Mouse (Mus musculus): ENCODE results near the gene Olfr547. TPM values are rescaled to one million over a fixed set of nuclear protein-coding genes. Genes with fewer than 3 reads are reported as not detected.

Olfr547 gene
- polyA plus RNA-seq, 1 experiment = not detected

- TF ChIP-seq POLR2A (IDR thresholded peaks at IDR 0.05; ENCODE audit: borderline replicate concordance, control insufficient read depth, low read depth, low read length) (no peak), CTCF (IDR thresholded peaks at IDR 0.05; ENCODE audit: control insufficient read depth, insufficient read depth, low read length) (no peak)
- Histone ChIP-seq H3K4me3 (replicated peaks; ENCODE audit: control insufficient read depth, low read depth, low read length) (no peak overlapping the region), H3K4me1 (ENCODE audit: control insufficient read depth, insufficient read depth, low read length) (no peaks in the 10 kb centered on the region), H3K27ac (ENCODE audit: control insufficient read depth, insufficient read depth, low read depth, low read length, poor library complexity) (no peak overlapping the region)
- 83% methylated on average over 6 of the region's 6 CpGs for WGBS
Observed at GRCm38 (mm10) chr7:102508666-102509065, 25.9 kb upstream of the Olfr547 start.

- no peak overlapping the region for H3K27ac ChIP-seq (ENCODE audit: control insufficient read depth, insufficient read depth, low read depth, low read length, poor library complexity)
- WGBS = 85% methylated on average over 7 of the region's 7 CpGs
- no peak overlapping the region for H3K4me3 ChIP-seq (replicated peaks; ENCODE audit: control insufficient read depth, low read depth, low read length)
- no peaks in the 10 kb centered on the region; the same call in 1 of the 2 replicates for H3K4me1 ChIP-seq (ENCODE audit: control insufficient read depth, insufficient read depth, low read length)
- TF ChIP-seq POLR2A (IDR thresholded peaks at IDR 0.05; ENCODE audit: borderline replicate concordance, control insufficient read depth, low read depth, low read length) = no peak
- TF ChIP-seq CTCF (IDR thresholded peaks at IDR 0.05; ENCODE audit: control insufficient read depth, insufficient read depth, low read length) = no peak
Observed at GRCm38 (mm10) chr7:102509726-102510125, 24.8 kb upstream of the Olfr547 start.

GRCm38 (mm10) chr7:102511927-102512326 is 22.6 kb upstream of the Olfr547 start:
- TF ChIP-seq CTCF (IDR thresholded peaks at IDR 0.05; ENCODE audit: control insufficient read depth, insufficient read depth, low read length) (no peak), POLR2A (IDR thresholded peaks at IDR 0.05; ENCODE audit: borderline replicate concordance, control insufficient read depth, low read depth, low read length) (no peak)
- H3K27ac ChIP-seq (ENCODE audit: control insufficient read depth, insufficient read depth, low read depth, low read length, poor library complexity) = no peak overlapping the region
- no peak overlapping the region for H3K4me3 ChIP-seq (replicated peaks; ENCODE audit: control insufficient read depth, low read depth, low read length)
- H3K4me1 ChIP-seq (ENCODE audit: control insufficient read depth, insufficient read depth, low read length) = no peaks in the 10 kb centered on the region; the same call in 1 of the 2 replicates
- WGBS = 47% methylated on average over 10 of the region's 10 CpGs

- Histone ChIP-seq H3K4me3 (replicated peaks; ENCODE audit: control insufficient read depth, low read depth, low read length) (no peak overlapping the region), H3K4me1 (ENCODE audit: control insufficient read depth, insufficient read depth, low read length) (no peaks in the 10 kb centered on the region; the same call in 1 of the 2 replicates), H3K27ac (ENCODE audit: control insufficient read depth, insufficient read depth, low read depth, low read length, poor library complexity) (no peak overlapping the region)
- TF ChIP-seq CTCF (IDR thresholded peaks at IDR 0.05; ENCODE audit: control insufficient read depth, insufficient read depth, low read length) (peak; percentile 80), POLR2A (IDR thresholded peaks at IDR 0.05; ENCODE audit: borderline replicate concordance, control insufficient read depth, low read depth, low read length) (no peak; the same call in 1 of the 2 replicates)
- WGBS = under 1% methylated on average over 54 of the region's 54 CpGs
Observed at GRCm38 (mm10) chr7:102512814-102513435, 21.6 kb upstream of the Olfr547 start.

- no peak for TF ChIP-seq CTCF (IDR thresholded peaks at IDR 0.05; ENCODE audit: control insufficient read depth, insufficient read depth, low read length)
- no peak for TF ChIP-seq POLR2A (IDR thresholded peaks at IDR 0.05; ENCODE audit: borderline replicate concordance, control insufficient read depth, low read depth, low read length)
- no peak overlapping the region for H3K27ac ChIP-seq (ENCODE audit: control insufficient read depth, insufficient read depth, low read depth, low read length, poor library complexity)
- no peaks in the 10 kb centered on the region; the same call in 1 of the 2 replicates for H3K4me1 ChIP-seq (ENCODE audit: control insufficient read depth, insufficient read depth, low read length)
- WGBS = 1% methylated on average over 4 of the region's 4 CpGs
- no peak overlapping the region for H3K4me3 ChIP-seq (replicated peaks; ENCODE audit: control insufficient read depth, low read depth, low read length)
Observed at GRCm38 (mm10) chr7:102514144-102514543, 20.4 kb upstream of the Olfr547 start.

GRCm38 (mm10) chr7:102516261-102517050 is 18.1 kb upstream of the Olfr547 start:
- H3K4me3 ChIP-seq (replicated peaks; ENCODE audit: control insufficient read depth, low read depth, low read length) = no peak overlapping the region
- no peak for TF ChIP-seq CTCF (IDR thresholded peaks at IDR 0.05; ENCODE audit: control insufficient read depth, insufficient read depth, low read length)
- no peak for TF ChIP-seq POLR2A (IDR thresholded peaks at IDR 0.05; ENCODE audit: borderline replicate concordance, control insufficient read depth, low read depth, low read length)
- no peak overlapping the region; the same call in 1 of the 2 replicates for H3K27ac ChIP-seq (ENCODE audit: control insufficient read depth, insufficient read depth, low read depth, low read length, poor library complexity)
- WGBS = 45% methylated on average over 10 of the region's 10 CpGs
- no peaks in the 10 kb centered on the region; the same call in 1 of the 2 replicates for H3K4me1 ChIP-seq (ENCODE audit: control insufficient read depth, insufficient read depth, low read length)

GRCm38 (mm10) chr7:102517051-102517335 is 17.6 kb upstream of the Olfr547 start:
- H3K27ac ChIP-seq (ENCODE audit: control insufficient read depth, insufficient read depth, low read depth, low read length, poor library complexity) = no peak overlapping the region; the same call in 1 of the 2 replicates
- no peak overlapping the region for H3K4me3 ChIP-seq (replicated peaks; ENCODE audit: control insufficient read depth, low read depth, low read length)
- WGBS = 80% methylated on average over 2 of the region's 2 CpGs
- H3K4me1 ChIP-seq (ENCODE audit: control insufficient read depth, insufficient read depth, low read length) = no peaks in the 10 kb centered on the region; the same call in 1 of the 2 replicates
- TF ChIP-seq CTCF (IDR thresholded peaks at IDR 0.05; ENCODE audit: control insufficient read depth, insufficient read depth, low read length) (no peak), POLR2A (IDR thresholded peaks at IDR 0.05; ENCODE audit: borderline replicate concordance, control insufficient read depth, low read depth, low read length) (no peak)

- no peak overlapping the region for H3K4me3 ChIP-seq (replicated peaks; ENCODE audit: control insufficient read depth, low read depth, low read length)
- H3K27ac ChIP-seq (ENCODE audit: control insufficient read depth, insufficient read depth, low read depth, low read length, poor library complexity) = no peak overlapping the region
- H3K4me1 ChIP-seq (ENCODE audit: control insufficient read depth, insufficient read depth, low read length) = no peaks in the 10 kb centered on the region
- TF ChIP-seq CTCF (IDR thresholded peaks at IDR 0.05; ENCODE audit: control insufficient read depth, insufficient read depth, low read length) (no peak), POLR2A (IDR thresholded peaks at IDR 0.05; ENCODE audit: borderline replicate concordance, control insufficient read depth, low read depth, low read length) (no peak)
- WGBS = 61% methylated on average over 1 of the region's 1 CpGs
Observed at GRCm38 (mm10) chr7:102529052-102529451, 5.5 kb upstream of the Olfr547 start.
